Mouse (Mus musculus): ENCODE measurements around the gene Adam33.

DNA sequence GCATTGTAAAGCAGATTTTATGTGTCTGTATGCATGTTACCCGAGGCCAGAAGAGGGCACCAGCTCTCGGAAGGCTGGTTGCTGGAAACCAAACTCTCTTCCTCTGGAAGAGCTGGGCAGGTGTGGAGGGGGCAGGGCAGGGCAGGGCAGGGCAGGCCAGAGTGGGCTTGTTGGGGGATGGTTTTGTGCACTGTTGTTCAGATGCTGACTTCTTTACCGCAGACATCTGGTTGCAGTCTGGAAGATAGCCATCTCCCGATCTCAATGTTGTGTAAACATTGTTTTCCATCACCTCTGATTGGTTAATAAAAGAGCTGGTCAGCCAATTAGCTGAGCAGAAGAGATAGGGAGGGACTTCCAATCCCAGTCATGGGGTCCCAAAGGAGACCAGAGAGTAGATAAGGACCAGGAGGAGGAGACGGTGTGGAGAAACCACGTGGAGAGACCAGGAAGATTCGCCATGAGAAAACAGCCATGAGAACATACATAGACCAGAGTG is 19.2 kb downstream of the Adam33 start:
- TF ChIP-seq CTCF (IDR thresholded peaks at IDR 0.05), result 0 out of 2 replicates have a peak, but pooled peaks have one; percentile 3
- no peak for TF ChIP-seq POLR2A (IDR thresholded peaks at IDR 0.05; ENCODE audit: insufficient read depth, low read depth, low read length)
- TF ChIP-seq EP300 (IDR thresholded peaks at IDR 0.05; ENCODE audit: insufficient read depth, low read depth, low read length), result no peak
